Mouse (Mus musculus): ENCODE results near the gene Fgd2. TPM values are rescaled to one million over a fixed set of nuclear protein-coding genes. Genes with fewer than 3 reads are reported as not detected.
A peak's percentile ranks its signal among the peaks of the same experiment; 100 is the strongest.

The Fgd2 gene
- polyA plus RNA-seq, 1 experiment from 2014 or later: 5.6 TPM

GRCm38 (mm10) chr17:29368726-29369125, 8.0 kb downstream of the Fgd2 start:
- Histone ChIP-seq H3K9ac (replicated peaks) (peak overlapping the region; percentile 8; the same call in 1 of the 2 replicates), H3K9me3 (no peaks in the 10 kb centered on the region), H3K4me2 (peak overlapping the region; percentile 26), H3K4me1 (replicated peaks) (peaks cover 8% of the 10 kb centered on the region), H3K36me3 (no peaks in the 10 kb centered on the region), H3K4me3 (replicated peaks) (no peak overlapping the region), H3K27ac (no peak overlapping the region), H3K27me3 (peaks cover 18% of the 10 kb centered on the region)
- ATAC-seq (ENCODE audit: insufficient number of reproducible peaks, insufficient read depth, low FRiP score, low TSS enrichment, low read depth): no peak
- 11% methylated on average over 7 of the region's 7 CpGs for WGBS

- Histone ChIP-seq H3K27me3 (peaks cover 18% of the 10 kb centered on the region), H3K4me2 (no peak overlapping the region), H3K27ac (no peak overlapping the region), H3K4me3 (replicated peaks) (no peak overlapping the region), H3K9me3 (no peaks in the 10 kb centered on the region), H3K9ac (replicated peaks) (0 out of 2 replicates have a peak overlapping the region, but pooled peaks have one; percentile 31), H3K4me1 (replicated peaks) (peaks cover 8% of the 10 kb centered on the region), H3K36me3 (no peaks in the 10 kb centered on the region)
- WGBS: 5% methylated on average over 5 of the region's 5 CpGs
- peak; percentile 40; the same call in 1 of the 2 replicates for ATAC-seq (ENCODE audit: insufficient number of reproducible peaks, insufficient read depth, low FRiP score, low TSS enrichment, low read depth)
Observed at GRCm38 (mm10) chr17:29370984-29371723, 10.4 kb downstream of the Fgd2 start.

GRCm38 (mm10) chr17:29375871-29376270, 15.2 kb downstream of the Fgd2 start:
- no peak for ATAC-seq (ENCODE audit: insufficient number of reproducible peaks, insufficient read depth, low FRiP score, low TSS enrichment, low read depth)
- H3K9ac ChIP-seq (replicated peaks): 0 out of 2 replicates have a peak overlapping the region, but pooled peaks have one; percentile 12
- H3K4me1 ChIP-seq (replicated peaks): no peaks in the 10 kb centered on the region; the same call in 1 of the 2 replicates
- H3K27ac ChIP-seq: no peak overlapping the region
- 83% methylated on average over 10 of the region's 10 CpGs for WGBS
- H3K9me3 ChIP-seq: no peaks in the 10 kb centered on the region
- H3K4me3 ChIP-seq (replicated peaks): no peak overlapping the region
- H3K4me2 ChIP-seq: no peak overlapping the region
- no peaks in the 10 kb centered on the region for H3K36me3 ChIP-seq
- no peaks in the 10 kb centered on the region for H3K27me3 ChIP-seq

GRCm38 (mm10) chr17:29378056-29378455, 17.3 kb downstream of the Fgd2 start:
- 70% methylated on average over 8 of the region's 8 CpGs for WGBS
- Histone ChIP-seq H3K9me3 (no peaks in the 10 kb centered on the region), H3K27me3 (no peaks in the 10 kb centered on the region), H3K36me3 (no peaks in the 10 kb centered on the region), H3K4me3 (replicated peaks) (no peak overlapping the region), H3K27ac (no peak overlapping the region), H3K9ac (replicated peaks) (no peak overlapping the region), H3K4me2 (no peak overlapping the region), H3K4me1 (replicated peaks) (no peaks in the 10 kb centered on the region)
- no peak for ATAC-seq (ENCODE audit: insufficient number of reproducible peaks, insufficient read depth, low FRiP score, low TSS enrichment, low read depth)

- 78% methylated on average over 4 of the region's 4 CpGs for WGBS
- Histone ChIP-seq H3K36me3 (no peaks in the 10 kb centered on the region), H3K27ac (no peak overlapping the region), H3K9ac (replicated peaks) (no peak overlapping the region), H3K4me1 (replicated peaks) (peaks cover 5% of the 10 kb centered on the region; the same call in 1 of the 2 replicates), H3K4me2 (no peak overlapping the region), H3K9me3 (no peaks in the 10 kb centered on the region), H3K27me3 (no peaks in the 10 kb centered on the region), H3K4me3 (replicated peaks) (no peak overlapping the region)
- ATAC-seq (ENCODE audit: insufficient number of reproducible peaks, insufficient read depth, low FRiP score, low TSS enrichment, low read depth): no peak
Observed at GRCm38 (mm10) chr17:29380241-29380640, 19.5 kb downstream of the Fgd2 start.

GRCm38 (mm10) chr17:29381472-29381871, 20.8 kb downstream of the Fgd2 start:
- Histone ChIP-seq H3K27me3 (no peaks in the 10 kb centered on the region), H3K9me3 (no peaks in the 10 kb centered on the region), H3K27ac (no peak overlapping the region), H3K4me2 (no peak overlapping the region), H3K4me1 (replicated peaks) (peaks cover 5% of the 10 kb centered on the region; the same call in 1 of the 2 replicates), H3K4me3 (replicated peaks) (no peak overlapping the region), H3K36me3 (no peaks in the 10 kb centered on the region), H3K9ac (replicated peaks) (no peak overlapping the region)
- peak; percentile 75; the same call in 1 of the 2 replicates for ATAC-seq (ENCODE audit: insufficient number of reproducible peaks, insufficient read depth, low FRiP score, low TSS enrichment, low read depth)
- 28% methylated on average over 7 of the region's 7 CpGs for WGBS

GRCm38 (mm10) chr17:29382417-29382816, 21.7 kb downstream of the Fgd2 start:
- 72% methylated on average over 11 of the region's 11 CpGs for WGBS
- H3K9me3 ChIP-seq: no peaks in the 10 kb centered on the region
- H3K36me3 ChIP-seq: no peaks in the 10 kb centered on the region
- no peak for ATAC-seq (ENCODE audit: insufficient number of reproducible peaks, insufficient read depth, low FRiP score, low TSS enrichment, low read depth)
- no peak overlapping the region for H3K9ac ChIP-seq (replicated peaks)
- no peaks in the 10 kb centered on the region for H3K27me3 ChIP-seq
- H3K4me2 ChIP-seq: no peak overlapping the region
- H3K27ac ChIP-seq: no peak overlapping the region
- peaks cover 5% of the 10 kb centered on the region; the same call in 1 of the 2 replicates for H3K4me1 ChIP-seq (replicated peaks)
- H3K4me3 ChIP-seq (replicated peaks): no peak overlapping the region

GRCm38 (mm10) chr17:29383923-29384322, 23.2 kb downstream of the Fgd2 start:
- WGBS: 69% methylated on average over 9 of the region's 9 CpGs

GRCm38 (mm10) chr17:29384850-29385438, 24.2 kb downstream of the Fgd2 start:
- Histone ChIP-seq H3K9ac (replicated peaks) (no peak overlapping the region), H3K4me3 (replicated peaks) (no peak overlapping the region), H3K9me3 (no peaks in the 10 kb centered on the region), H3K4me1 (replicated peaks) (peaks cover 5% of the 10 kb centered on the region; the same call in 1 of the 2 replicates), H3K4me2 (no peak overlapping the region), H3K27me3 (no peaks in the 10 kb centered on the region), H3K36me3 (no peaks in the 10 kb centered on the region), H3K27ac (no peak overlapping the region)
- no peak; the same call in 1 of the 2 replicates for ATAC-seq (ENCODE audit: insufficient number of reproducible peaks, insufficient read depth, low FRiP score, low TSS enrichment, low read depth)
- WGBS: 55% methylated on average over 5 of the region's 5 CpGs

More at GRCm38 (mm10) chr17:29383923-29384322, 23.2 kb downstream of the Fgd2 start:
- Histone ChIP-seq H3K9me3 (no peaks in the 10 kb centered on the region), H3K4me3 (replicated peaks) (no peak overlapping the region), H3K4me2 (no peak overlapping the region), H3K9ac (replicated peaks) (no peak overlapping the region), H3K27ac (no peak overlapping the region), H3K4me1 (replicated peaks) (peaks cover 5% of the 10 kb centered on the region; the same call in 1 of the 2 replicates), H3K27me3 (no peaks in the 10 kb centered on the region), H3K36me3 (no peaks in the 10 kb centered on the region)
- no peak for ATAC-seq (ENCODE audit: insufficient number of reproducible peaks, insufficient read depth, low FRiP score, low TSS enrichment, low read depth)

- no peak overlapping the region for H3K4me2 ChIP-seq
- no peaks in the 10 kb centered on the region for H3K36me3 ChIP-seq
- H3K9ac ChIP-seq (replicated peaks): no peak overlapping the region
- no peaks in the 10 kb centered on the region for H3K9me3 ChIP-seq
- H3K4me1 ChIP-seq (replicated peaks): peaks cover 5% of the 10 kb centered on the region; the same call in 1 of the 2 replicates
- H3K27me3 ChIP-seq: no peaks in the 10 kb centered on the region
- WGBS: 46% methylated on average over 6 of the region's 6 CpGs
- ATAC-seq (ENCODE audit: insufficient number of reproducible peaks, insufficient read depth, low FRiP score, low TSS enrichment, low read depth): no peak
- H3K4me3 ChIP-seq (replicated peaks): no peak overlapping the region
- no peak overlapping the region for H3K27ac ChIP-seq
Observed at GRCm38 (mm10) chr17:29385746-29386145, 25.0 kb downstream of the Fgd2 start.

GRCm38 (mm10) chr17:29388978-29389377, 28.3 kb downstream of the Fgd2 start:
- no peaks in the 10 kb centered on the region for H3K36me3 ChIP-seq
- H3K4me1 ChIP-seq (replicated peaks): peaks cover 5% of the 10 kb centered on the region; the same call in 1 of the 2 replicates
- H3K9ac ChIP-seq (replicated peaks): no peak overlapping the region; the same call in 1 of the 2 replicates
- H3K27ac ChIP-seq: no peak overlapping the region
- H3K4me2 ChIP-seq: no peak overlapping the region
- WGBS: 84% methylated on average over 11 of the region's 11 CpGs
- H3K9me3 ChIP-seq: no peaks in the 10 kb centered on the region
- H3K27me3 ChIP-seq: no peaks in the 10 kb centered on the region
- no peak for ATAC-seq (ENCODE audit: insufficient number of reproducible peaks, insufficient read depth, low FRiP score, low TSS enrichment, low read depth)
- H3K4me3 ChIP-seq (replicated peaks): no peak overlapping the region
